Mouse (Mus musculus): ENCODE data around the gene Trak1.

Trak1 gene

DNA sequence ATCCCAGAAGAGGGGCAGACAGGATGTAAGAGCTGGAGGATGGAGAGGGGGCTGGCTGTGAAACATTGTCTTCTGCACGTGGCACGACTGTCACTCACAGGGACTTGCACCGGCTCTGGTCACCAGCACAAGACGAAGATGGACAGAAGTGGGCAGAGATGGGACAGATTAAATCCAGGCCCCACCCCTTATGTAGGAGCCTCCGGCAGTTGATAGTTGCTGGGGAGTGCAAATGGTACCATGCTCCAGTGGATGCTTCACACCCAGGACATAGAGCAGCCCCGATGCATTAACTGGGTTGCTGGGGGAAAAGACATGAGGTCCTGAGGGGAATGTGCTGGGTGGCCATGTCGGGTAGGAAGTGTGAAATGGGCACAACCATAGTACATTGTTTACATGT is 2.1 kb upstream of the Trak1 start:
- no peak for DNase-seq (ENCODE audit: low read depth, low spot score)

DNA sequence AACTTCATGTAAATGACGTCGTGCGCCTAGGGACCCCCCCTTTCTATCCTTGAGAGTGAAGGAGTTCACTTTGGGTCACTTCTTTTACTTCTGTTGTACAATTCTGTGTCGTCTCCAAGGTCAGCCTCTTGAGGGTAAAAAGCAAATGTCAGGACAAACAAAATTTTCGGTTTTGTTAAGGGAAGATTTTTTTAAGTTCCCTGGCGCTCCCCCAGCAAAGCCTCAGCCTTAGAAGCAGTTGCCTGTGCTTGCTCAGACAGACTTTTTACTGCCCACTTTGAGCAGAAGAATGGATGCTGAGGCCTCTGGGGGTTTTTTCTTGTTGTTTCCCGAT is 730 bp downstream of the Trak1 start:
- DNase-seq (ENCODE audit: low read depth, low spot score) = no peak

DNA sequence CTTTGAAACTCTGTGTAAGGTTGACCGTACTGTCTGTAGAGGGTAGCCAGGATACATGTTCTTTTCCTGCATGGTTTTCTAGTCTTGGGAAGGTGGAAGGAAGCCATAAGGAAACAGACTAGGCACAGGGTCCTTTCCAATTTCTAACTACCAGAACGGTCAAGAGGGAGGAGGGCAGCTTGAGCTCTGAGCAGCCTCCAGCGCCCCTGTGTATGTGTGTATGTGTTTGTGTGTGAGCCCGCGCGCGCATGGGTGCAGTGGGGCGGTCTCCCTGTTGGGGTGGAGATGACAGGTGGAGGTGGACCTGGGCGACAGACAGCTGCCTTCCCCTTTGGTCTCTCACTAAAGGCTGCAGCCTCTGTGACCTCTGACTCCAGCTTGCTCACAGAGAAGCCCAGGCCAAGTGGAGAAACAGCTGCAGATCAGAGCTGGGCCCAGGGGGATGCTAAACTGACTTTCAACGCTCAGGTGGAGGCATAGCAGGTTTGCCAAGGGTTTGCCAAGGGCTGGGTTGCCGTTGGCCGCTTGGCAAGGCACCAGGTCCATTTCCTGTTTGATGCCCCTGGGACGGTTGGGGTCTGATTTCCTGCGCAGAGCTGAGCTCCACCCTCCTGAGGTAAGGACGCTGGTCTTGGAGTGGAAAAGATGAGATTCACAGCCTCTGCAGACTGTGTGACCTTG is 1.2 kb downstream of the Trak1 start:
- DNase-seq (ENCODE audit: low read depth, low spot score) = no peak

GRCm38 (mm10) chr9:121299223-121299755 is 2.0 kb downstream of the Trak1 start:
- DNase-seq (ENCODE audit: low read depth, low spot score) = no peak

DNA sequence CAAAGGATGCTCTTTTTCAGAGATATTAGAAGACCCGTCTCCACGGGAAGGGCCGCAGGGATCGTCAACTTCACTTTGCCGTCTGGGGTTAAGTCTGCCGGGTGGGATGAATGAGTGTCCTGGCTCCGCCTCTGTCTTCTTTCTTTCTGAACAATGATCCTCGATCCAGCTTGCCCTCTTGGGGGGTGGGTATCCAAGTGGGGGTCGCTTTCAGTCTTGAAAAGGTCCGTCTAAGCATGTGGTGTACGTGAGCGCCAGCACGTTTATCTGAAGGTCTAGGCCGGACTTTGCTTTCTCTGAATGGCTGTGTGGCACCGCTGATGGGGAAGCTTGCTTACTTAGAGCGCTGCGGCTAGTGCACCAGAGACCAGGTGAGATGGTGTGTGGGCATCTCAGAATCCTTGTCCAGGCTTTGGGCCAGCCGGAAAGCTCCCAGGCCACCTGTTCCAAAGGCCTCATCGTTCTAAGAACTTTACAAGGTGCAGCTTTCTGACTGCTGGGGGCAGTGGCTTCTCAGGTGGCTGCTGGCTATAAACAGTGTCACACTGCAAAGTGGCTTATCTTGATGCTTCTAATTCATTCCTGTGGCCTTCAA is 2.8 kb downstream of the Trak1 start:
- DNase-seq (ENCODE audit: low read depth, low spot score) = no peak

- no peak for DNase-seq (ENCODE audit: low read depth, low spot score)
Measured at GRCm38 (mm10) chr9:121301041-121301920, 4.0 kb downstream of the Trak1 start.

GRCm38 (mm10) chr9:121302543-121302942 is 5.2 kb downstream of the Trak1 start:
- no peak for DNase-seq (ENCODE audit: low read depth, low spot score)

- no peak for DNase-seq (ENCODE audit: low read depth, low spot score)
Measured at GRCm38 (mm10) chr9:121303086-121303485, 5.8 kb downstream of the Trak1 start.

GRCm38 (mm10) chr9:121303748-121304147 is 6.4 kb downstream of the Trak1 start:
- DNase-seq (ENCODE audit: low read depth, low spot score) = no peak

- DNase-seq (ENCODE audit: low read depth, low spot score) = no peak
Measured at GRCm38 (mm10) chr9:121304520-121304919, 7.2 kb downstream of the Trak1 start.

DNA sequence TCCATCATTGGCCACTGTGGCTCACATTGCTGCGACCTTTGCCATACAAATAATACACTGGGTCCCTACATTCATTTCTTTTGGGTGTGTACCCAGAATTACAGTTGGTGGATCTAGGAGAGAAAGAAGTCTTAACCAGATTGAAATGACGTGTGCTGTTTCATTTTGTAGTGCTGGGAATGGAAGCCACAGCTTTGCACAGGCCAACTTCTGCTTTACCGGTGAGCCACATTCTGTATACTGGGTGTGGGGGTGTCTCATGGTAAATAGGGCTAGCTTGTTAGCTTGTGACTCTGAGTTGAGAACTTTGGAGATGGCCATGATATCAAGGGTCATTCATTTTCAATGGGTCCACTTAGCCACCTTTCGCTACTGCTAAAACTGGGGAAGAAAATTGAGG is 8.2 kb downstream of the Trak1 start:
- DNase-seq (ENCODE audit: low read depth, low spot score) = no peak

DNA sequence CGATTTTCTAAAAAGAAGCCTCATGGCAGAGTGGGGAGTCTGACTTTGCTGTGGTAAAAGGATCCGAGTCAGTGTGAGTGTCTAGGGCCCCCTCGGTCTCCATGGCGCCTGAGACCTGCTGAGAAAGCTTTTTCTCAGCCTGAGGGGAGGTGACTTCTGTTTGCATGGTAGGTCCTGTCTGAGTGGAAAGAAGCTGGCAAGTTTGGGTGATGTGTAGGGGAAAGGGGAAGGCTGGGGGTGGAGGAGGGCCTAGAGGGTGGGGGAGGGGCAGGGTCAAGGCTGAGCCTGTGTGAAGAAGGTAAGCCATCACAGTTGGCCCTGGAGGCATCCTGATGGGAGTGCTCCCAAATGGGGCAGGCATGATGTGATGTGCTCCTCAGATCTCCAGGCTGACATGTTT is 12.0 kb downstream of the Trak1 start:
- DNase-seq (ENCODE audit: low read depth, low spot score) = no peak

- no peak for DNase-seq (ENCODE audit: low read depth, low spot score)
Measured at GRCm38 (mm10) chr9:121310501-121310900, 13.2 kb downstream of the Trak1 start.

GRCm38 (mm10) chr9:121311846-121312236 is 14.5 kb downstream of the Trak1 start:
- no peak for DNase-seq (ENCODE audit: low read depth, low spot score)

- no peak for DNase-seq (ENCODE audit: low read depth, low spot score)
Measured at GRCm38 (mm10) chr9:121312237-121312891, 15.1 kb downstream of the Trak1 start.

- DNase-seq (ENCODE audit: low read depth, low spot score) = no peak
Measured at GRCm38 (mm10) chr9:121313656-121314374, 16.5 kb downstream of the Trak1 start.

DNA sequence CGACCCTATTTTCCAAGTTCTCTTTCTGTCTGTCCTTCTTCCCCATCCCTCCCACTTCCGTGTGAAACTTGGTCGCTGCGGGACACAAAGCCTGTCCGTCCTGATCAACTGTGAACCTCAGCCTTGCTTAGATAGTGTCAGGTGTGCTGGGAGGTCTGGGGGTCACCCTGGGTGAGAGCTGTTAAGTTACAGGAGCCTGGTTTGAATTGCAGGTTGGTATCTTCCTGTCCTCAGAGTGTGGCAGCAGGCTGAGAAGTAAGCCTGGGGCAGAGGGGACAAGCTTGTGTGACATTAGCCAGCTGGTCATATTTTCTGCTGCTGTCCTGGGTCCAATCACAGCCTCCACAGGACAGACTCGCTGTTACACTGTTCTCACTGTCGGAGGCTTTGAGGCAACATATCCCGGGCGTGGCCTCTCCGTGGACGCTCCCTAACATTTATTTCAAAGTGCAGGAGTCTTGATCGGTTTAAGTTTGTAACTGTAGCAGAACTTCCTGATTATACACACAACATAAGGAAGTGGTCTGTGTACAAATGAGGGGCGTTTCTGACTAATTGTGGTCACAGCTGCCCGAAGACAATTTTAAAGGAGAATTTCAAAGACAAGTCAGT is 17.3 kb downstream of the Trak1 start:
- DNase-seq (ENCODE audit: low read depth, low spot score) = no peak

DNA sequence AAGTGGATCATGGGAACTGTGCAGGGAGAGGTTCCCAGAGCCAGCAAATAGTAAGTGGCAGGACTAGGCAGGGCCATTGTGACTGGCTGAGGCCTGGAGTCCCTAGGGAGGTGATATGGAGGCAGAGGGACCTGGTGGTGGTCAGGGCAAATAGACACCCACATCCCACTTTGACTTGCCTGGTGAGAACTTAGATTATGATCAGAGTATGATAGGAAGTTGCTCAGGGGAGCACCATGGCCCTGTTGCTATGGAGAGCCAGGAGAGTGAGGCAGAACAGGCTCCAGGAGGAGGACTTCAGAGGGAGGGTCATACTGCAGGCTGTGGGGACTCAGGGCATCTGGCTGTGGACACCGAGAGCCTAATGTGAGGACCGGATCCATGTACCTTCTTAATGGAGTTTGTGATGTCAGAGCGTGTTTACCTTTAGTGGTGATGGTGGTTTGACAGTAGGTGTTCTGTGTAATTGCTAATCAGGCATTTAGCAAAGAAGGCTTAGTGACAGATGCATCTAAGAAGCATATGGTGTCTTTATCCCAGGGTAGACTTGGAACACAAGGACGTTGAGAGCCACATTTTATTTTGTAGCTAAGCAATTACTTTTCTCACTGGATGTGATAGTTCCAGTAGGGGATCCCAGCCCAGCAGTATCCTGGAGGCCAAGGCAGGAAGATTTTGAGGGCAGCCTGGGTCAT is 18.7 kb downstream of the Trak1 start:
- no peak for DNase-seq (ENCODE audit: low read depth, low spot score)

- no peak for DNase-seq (ENCODE audit: low read depth, low spot score)
Measured at GRCm38 (mm10) chr9:121316621-121317405, 19.5 kb downstream of the Trak1 start.

Data from WW6 (cell line).